Mouse (Mus musculus) G1E (cell line): Measurements from ENCODE around the gene Spen.

Experiments used
- CTCF ChIP-seq: IDR thresholded peaks from 2 replicates; pipeline ENCODE4 v1.5.1; 2012; ENCODE audit warnings: low read depth, low read length, inconsistent platforms, mixed read lengths
- GATA1 ChIP-seq: IDR thresholded peaks from 2 replicates; pipeline ENCODE4 v1.6.1; 2012; ENCODE audit warnings: borderline replicate concordance, low read length, inconsistent platforms, mixed read lengths
- POLR2AphosphoS5 ChIP-seq: IDR thresholded peaks from 2 replicates; pipeline ENCODE4 v1.6.1; 2012; ENCODE audit warnings: low read depth, low read length, inconsistent platforms; ENCODE audit not compliant: insufficient replicate concordance
- TAL1 ChIP-seq: conservative IDR thresholded peaks from 2 replicates; pipeline ENCODE4 v1.6.1; 2012; ENCODE audit warnings: low read depth, low read length, inconsistent platforms, mixed read lengths

- no peak for TF ChIP-seq CTCF
- TF ChIP-seq POLR2AphosphoS5: no peak
- no peak for TF ChIP-seq GATA1
- no peak for TF ChIP-seq TAL1
Observed at GRCm38 (mm10) chr4:141528938-141529337, 9.5 kb downstream of the Spen start.
